Mouse (Mus musculus): ENCODE measurements at regions not wholly inside any gene's neighbourhood (a gene's known extent, or its start where the extent isn't known, plus 50 kb on each side); places are given as distances from the start of the nearest gene placed in this dataset.

DNA sequence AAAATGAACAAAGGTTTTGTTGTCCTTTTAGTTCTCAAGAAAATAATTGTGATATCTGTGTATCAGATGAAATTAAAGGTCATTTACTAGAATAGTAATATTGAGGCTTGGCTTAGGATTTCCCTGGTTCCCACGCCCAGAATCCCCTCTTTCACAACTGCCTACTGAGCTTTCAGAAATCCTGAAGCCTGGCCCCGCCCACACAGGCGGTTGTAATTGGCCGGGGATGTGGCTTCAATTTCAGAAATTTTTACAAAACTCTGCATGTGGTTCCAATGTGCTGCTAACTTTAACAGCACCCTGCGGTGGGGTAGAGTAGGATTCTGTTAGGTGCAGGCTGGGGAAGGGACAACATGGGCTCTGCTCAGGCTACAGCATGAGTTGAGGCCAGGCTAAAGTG lies 171.8 kb upstream of the Zfp618 start:
- TF ChIP-seq CTCF (IDR thresholded peaks at IDR 0.05; ENCODE audit: control insufficient read depth, insufficient read depth, insufficient replicate concordance, low read depth, low read length) = no peak
- TF ChIP-seq POLR2A (IDR thresholded peaks at IDR 0.05; ENCODE audit: control insufficient read depth, low read depth, low read length) = no peak

All from testis, adult 2 months (tissue).